Mouse (Mus musculus): ENCODE measurements at regions not wholly inside any gene's neighbourhood (a gene's known extent, or its start where the extent isn't known, plus 50 kb on each side); places are given as distances from the start of the nearest gene placed in this dataset.
A peak's percentile ranks its signal among the peaks of the same experiment; 100 is the strongest.

- no peak overlapping the region for H3K9ac ChIP-seq (replicated peaks; ENCODE audit: low read depth)
- DNase-seq (ENCODE audit: low spot score) (no peak), ATAC-seq (no peak)
- no peaks in the 10 kb centered on the region for H3K27me3 ChIP-seq (replicated peaks; ENCODE audit: insufficient read depth, low read length)
- no peaks in the 10 kb centered on the region for H3K36me3 ChIP-seq (ENCODE audit: insufficient read depth, low read length)
- no peaks in the 10 kb centered on the region for H3K4me1 ChIP-seq (ENCODE audit: insufficient read depth, low read depth, low read length)
- TF ChIP-seq EP300 (IDR thresholded peaks at IDR 0.05) = no peak
- no peak for TF ChIP-seq CTCF (IDR thresholded peaks at IDR 0.05)
- H3K4me2 ChIP-seq (replicated peaks; ENCODE audit: low read depth, low read length) = no peak overlapping the region
- no peak overlapping the region for H3K4me3 ChIP-seq (ENCODE audit: low read depth, low read length)
- H3K27ac ChIP-seq (ENCODE audit: low read length) = no peak overlapping the region
- no peaks in the 10 kb centered on the region for H3K9me3 ChIP-seq (ENCODE audit: low read length)
Measured at GRCm38 (mm10) chrX:98375437-98375836, 226.9 kb downstream of the Ar start.

- no peak for TF ChIP-seq EP300 (IDR thresholded peaks at IDR 0.05)
- peak; percentile 44 for TF ChIP-seq CTCF (IDR thresholded peaks at IDR 0.05)
- no peak overlapping the region for H3K27ac ChIP-seq (ENCODE audit: low read length)
- ATAC-seq (peak; percentile 59), DNase-seq (ENCODE audit: low spot score) (peak; percentile 40)
- H3K27me3 ChIP-seq (replicated peaks; ENCODE audit: insufficient read depth, low read length) = no peaks in the 10 kb centered on the region
- WGBS = 46% methylated on average over 7 of the region's 7 CpGs
- no peak overlapping the region for H3K4me3 ChIP-seq (ENCODE audit: low read depth, low read length)
- H3K4me2 ChIP-seq (replicated peaks; ENCODE audit: low read depth, low read length) = no peak overlapping the region
- no peaks in the 10 kb centered on the region for H3K9me3 ChIP-seq (ENCODE audit: low read length)
- no peak overlapping the region for H3K9ac ChIP-seq (replicated peaks; ENCODE audit: low read depth)
- H3K36me3 ChIP-seq (ENCODE audit: insufficient read depth, low read length) = no peaks in the 10 kb centered on the region
- H3K4me1 ChIP-seq (ENCODE audit: insufficient read depth, low read depth, low read length) = no peaks in the 10 kb centered on the region
Measured at GRCm38 (mm10) chrX:98380247-98380905, 231.8 kb downstream of the Ar start.

GRCm38 (mm10) chrX:98384017-98384416 lies 235.4 kb downstream of the Ar start:
- Histone ChIP-seq H3K9ac (replicated peaks; ENCODE audit: low read depth) (no peak overlapping the region), H3K4me1 (ENCODE audit: insufficient read depth, low read depth, low read length) (no peaks in the 10 kb centered on the region), H3K27ac (ENCODE audit: low read length) (no peak overlapping the region), H3K36me3 (ENCODE audit: insufficient read depth, low read length) (no peaks in the 10 kb centered on the region), H3K27me3 (replicated peaks; ENCODE audit: insufficient read depth, low read length) (no peaks in the 10 kb centered on the region), H3K4me2 (replicated peaks; ENCODE audit: low read depth, low read length) (no peak overlapping the region), H3K4me3 (ENCODE audit: low read depth, low read length) (no peak overlapping the region), H3K9me3 (ENCODE audit: low read length) (no peaks in the 10 kb centered on the region)
- ATAC-seq = no peak
- no peak for TF ChIP-seq EP300 (IDR thresholded peaks at IDR 0.05)
- no peak for DNase-seq (ENCODE audit: low spot score)
- WGBS = 76% methylated on average over 1 of the region's 1 CpGs

GRCm38 (mm10) chrX:98392376-98392775 lies 243.8 kb downstream of the Ar start:
- no peak for ATAC-seq
- no peaks in the 10 kb centered on the region for H3K4me1 ChIP-seq (ENCODE audit: insufficient read depth, low read depth, low read length)
- no peak overlapping the region for H3K4me2 ChIP-seq (replicated peaks; ENCODE audit: low read depth, low read length)
- H3K4me3 ChIP-seq (ENCODE audit: low read depth, low read length) = no peak overlapping the region
- no peak for DNase-seq (ENCODE audit: low spot score)
- no peak overlapping the region for H3K9ac ChIP-seq (replicated peaks; ENCODE audit: low read depth)
- H3K9me3 ChIP-seq (ENCODE audit: low read length) = no peaks in the 10 kb centered on the region
- TF ChIP-seq EP300 (IDR thresholded peaks at IDR 0.05) (no peak), CTCF (IDR thresholded peaks at IDR 0.05) (no peak)
- no peaks in the 10 kb centered on the region for H3K27me3 ChIP-seq (replicated peaks; ENCODE audit: insufficient read depth, low read length)
- no peak overlapping the region for H3K27ac ChIP-seq (ENCODE audit: low read length)
- no peaks in the 10 kb centered on the region for H3K36me3 ChIP-seq (ENCODE audit: insufficient read depth, low read length)

- H3K4me2 ChIP-seq (replicated peaks; ENCODE audit: low read depth, low read length) = no peak overlapping the region
- H3K4me3 ChIP-seq (ENCODE audit: low read depth, low read length) = no peak overlapping the region
- no peak overlapping the region for H3K9ac ChIP-seq (replicated peaks; ENCODE audit: low read depth)
- no peaks in the 10 kb centered on the region for H3K9me3 ChIP-seq (ENCODE audit: low read length)
- H3K27me3 ChIP-seq (replicated peaks; ENCODE audit: insufficient read depth, low read length) = no peaks in the 10 kb centered on the region
- no peak for TF ChIP-seq CTCF (IDR thresholded peaks at IDR 0.05)
- TF ChIP-seq EP300 (IDR thresholded peaks at IDR 0.05) = no peak
- no peaks in the 10 kb centered on the region for H3K36me3 ChIP-seq (ENCODE audit: insufficient read depth, low read length)
- no peak overlapping the region for H3K27ac ChIP-seq (ENCODE audit: low read length)
- H3K4me1 ChIP-seq (ENCODE audit: insufficient read depth, low read depth, low read length) = no peaks in the 10 kb centered on the region
- ATAC-seq (no peak), DNase-seq (ENCODE audit: low spot score) (no peak)
Measured at GRCm38 (mm10) chrX:98409090-98409489, 260.5 kb downstream of the Ar start.

GRCm38 (mm10) chrX:98419437-98419836 lies 270.9 kb downstream of the Ar start:
- TF ChIP-seq CTCF (IDR thresholded peaks at IDR 0.05) (no peak), EP300 (IDR thresholded peaks at IDR 0.05) (no peak)
- no peak overlapping the region for H3K4me2 ChIP-seq (replicated peaks; ENCODE audit: low read depth, low read length)
- no peaks in the 10 kb centered on the region for H3K4me1 ChIP-seq (ENCODE audit: insufficient read depth, low read depth, low read length)
- no peaks in the 10 kb centered on the region for H3K9me3 ChIP-seq (ENCODE audit: low read length)
- no peaks in the 10 kb centered on the region for H3K36me3 ChIP-seq (ENCODE audit: insufficient read depth, low read length)
- H3K4me3 ChIP-seq (ENCODE audit: low read depth, low read length) = no peak overlapping the region
- no peak overlapping the region for H3K27ac ChIP-seq (ENCODE audit: low read length)
- no peak overlapping the region for H3K9ac ChIP-seq (replicated peaks; ENCODE audit: low read depth)
- ATAC-seq (no peak), DNase-seq (ENCODE audit: low spot score) (no peak)
- H3K27me3 ChIP-seq (replicated peaks; ENCODE audit: insufficient read depth, low read length) = no peaks in the 10 kb centered on the region

- no peak overlapping the region for H3K27ac ChIP-seq (ENCODE audit: low read length)
- no peaks in the 10 kb centered on the region for H3K9me3 ChIP-seq (ENCODE audit: low read length)
- no peak for TF ChIP-seq EP300 (IDR thresholded peaks at IDR 0.05)
- TF ChIP-seq CTCF (IDR thresholded peaks at IDR 0.05) = no peak
- H3K4me3 ChIP-seq (ENCODE audit: low read depth, low read length) = no peak overlapping the region
- DNase-seq (ENCODE audit: low spot score) = no peak
- no peaks in the 10 kb centered on the region for H3K4me1 ChIP-seq (ENCODE audit: insufficient read depth, low read depth, low read length)
- no peak for ATAC-seq
- no peaks in the 10 kb centered on the region for H3K27me3 ChIP-seq (replicated peaks; ENCODE audit: insufficient read depth, low read length)
- 64% methylated on average over 2 of the region's 2 CpGs for WGBS
- no peaks in the 10 kb centered on the region for H3K36me3 ChIP-seq (ENCODE audit: insufficient read depth, low read length)
- no peak overlapping the region for H3K9ac ChIP-seq (replicated peaks; ENCODE audit: low read depth)
- H3K4me2 ChIP-seq (replicated peaks; ENCODE audit: low read depth, low read length) = no peak overlapping the region
Measured at GRCm38 (mm10) chrX:98452026-98452425, 303.5 kb downstream of the Ar start.

Data from lung, postnatal 0 days (tissue).